ENCODE assay signal across 31 mouse cellular contexts in genomic region chr8:10857874-10858273, GRCm38 (mm10).
DNase-seq lines count a peak whose midpoint lies in the region; ATAC-seq and TF ChIP-seq lines count a peak whose summit lies in the region.
"Had no signal": no experiment of that assay in that cellular context is flagged by ENCODE, and none has a peak within 500 bp of the region (broad histone marks: within the 10 kb centered on the region; RNA-seq: fewer than 3 reads in every experiment).

No protein-coding gene starts in this region.

- peaks cover 36% of the 10 kb centered on the region for H3K4me1 ChIP-seq in liver, postnatal 0 days (ENCODE audit: insufficient read depth)
- 0 out of 2 replicates have a peak, but pooled peaks cover 3% of the 10 kb centered on the region for H3K4me1 ChIP-seq in liver, embryonic 12.5 days
- no peaks in the 10 kb centered on the region for H3K4me1 ChIP-seq in MEL (ENCODE audit: control insufficient read depth in 1 of 2, insufficient read depth in 2 of 2, low read length in 2 of 2)
- H3K4me1 ChIP-seq in hindbrain, embryonic 13.5 days (replicated peaks) = peaks cover 16% of the 10 kb centered on the region
- peaks cover 8% of the 10 kb centered on the region for H3K4me1 ChIP-seq in limb, embryonic 10.5 days
- H3K4me1 ChIP-seq: embryonic facial prominence, embryonic 15.5 days; lung, embryonic 15.5 days; midbrain, embryonic 15.5 days had no signal

- H3K36me3 ChIP-seq in liver, postnatal 0 days (replicated peaks; ENCODE audit: insufficient read depth, low read length) = peaks cover 5% of the 10 kb centered on the region; the same call in 1 of the 2 replicates
- H3K36me3 ChIP-seq in liver, embryonic 12.5 days = no peaks in the 10 kb centered on the region
- no peaks in the 10 kb centered on the region for H3K36me3 ChIP-seq in MEL (ENCODE audit: control insufficient read depth in 1 of 2, insufficient read depth in 2 of 2, low read length in 2 of 2)
- no peaks in the 10 kb centered on the region for H3K36me3 ChIP-seq in splenic B cell, adult 2 months (ENCODE audit: control insufficient read depth, insufficient read depth, low read length, poor library complexity, severe bottlenecking)
- H3K36me3 ChIP-seq in hindbrain, embryonic 13.5 days = no peaks in the 10 kb centered on the region
- no peaks in the 10 kb centered on the region for H3K36me3 ChIP-seq in limb, embryonic 10.5 days
- H3K36me3 ChIP-seq: embryonic facial prominence, embryonic 10.5 days; embryonic facial prominence, embryonic 15.5 days; forebrain, embryonic 12.5 days; heart, embryonic 10.5 days; heart, embryonic 15.5 days; hindbrain, embryonic 15.5 days; liver, embryonic 15.5 days; lung, embryonic 15.5 days; midbrain, embryonic 15.5 days; neural tube, embryonic 12.5 days had no signal

- no peak overlapping the region for H3K9ac ChIP-seq in liver, postnatal 0 days (replicated peaks)
- no peak overlapping the region for H3K9ac ChIP-seq in liver, embryonic 12.5 days
- no peak overlapping the region for H3K9ac ChIP-seq in MEL (ENCODE audit: control insufficient read depth, low read depth, low read length, poor library complexity, severe bottlenecking)
- H3K9ac ChIP-seq in hindbrain, embryonic 13.5 days = no peak overlapping the region
- H3K9ac ChIP-seq: embryonic facial prominence, embryonic 15.5 days; forebrain, embryonic 12.5 days; forebrain, postnatal 0 days; heart, embryonic 15.5 days; hindbrain, embryonic 15.5 days; liver, embryonic 15.5 days; lung, embryonic 15.5 days; midbrain, embryonic 15.5 days; neural tube, embryonic 12.5 days had no signal

- no peak overlapping the region for H3K4me2 ChIP-seq in liver, postnatal 0 days (ENCODE audit: low read depth, low read length)
- no peak overlapping the region for H3K4me2 ChIP-seq in liver, embryonic 12.5 days
- H3K4me2 ChIP-seq in hindbrain, embryonic 13.5 days = no peak overlapping the region
- H3K4me2 ChIP-seq: embryonic facial prominence, embryonic 15.5 days; forebrain, embryonic 12.5 days; heart, embryonic 15.5 days; hindbrain, embryonic 15.5 days; liver, embryonic 15.5 days; lung, embryonic 15.5 days; midbrain, embryonic 15.5 days; neural tube, embryonic 12.5 days had no signal

- no peak for DNase-seq in liver, postnatal 0 days
- peak; percentile 27 for DNase-seq in MEL (ENCODE audit: low read depth, low spot score)
- peak; percentile 50 for DNase-seq in splenic B cell, adult 2 months (ENCODE audit: low read depth, low spot score)
- no peak for DNase-seq in limb, embryonic 10.5 days (ENCODE audit: low spot score)
- DNase-seq: adrenal gland, postnatal 25 days; cerebellum, adult 11-12 months; cerebellum, postnatal 14 days; forebrain, postnatal 0 days; gastrocnemius, postnatal 14 days; heart, adult 11 months; heart, postnatal 36 days; kidney, adult 11 months; kidney, postnatal 36 days; lung, postnatal 4 days; right cerebral cortex, postnatal 4 days; thymus, postnatal 14 days had no signal

- H3K4me3 ChIP-seq in liver, postnatal 0 days (ENCODE audit: low read depth, low read length) = no peak overlapping the region
- no peak overlapping the region for H3K4me3 ChIP-seq in liver, embryonic 12.5 days
- H3K4me3 ChIP-seq in MEL (ENCODE audit: control insufficient read depth in 1 of 2, insufficient read depth in 1 of 2, low read depth in 2 of 2, low read length in 2 of 2) = no peak overlapping the region
- H3K4me3 ChIP-seq in hindbrain, embryonic 13.5 days = no peak overlapping the region
- H3K4me3 ChIP-seq in limb, embryonic 10.5 days = no peak overlapping the region
- H3K4me3 ChIP-seq: embryonic facial prominence, embryonic 10.5 days; embryonic facial prominence, embryonic 15.5 days; forebrain, embryonic 12.5 days; heart, embryonic 10.5 days; heart, embryonic 15.5 days; hindbrain, embryonic 15.5 days; liver, embryonic 15.5 days; lung, embryonic 15.5 days; midbrain, embryonic 15.5 days; myocyte; neural tube, embryonic 12.5 days had no signal

- no peaks in the 10 kb centered on the region for H3K79me2 ChIP-seq in MEL (ENCODE audit: control insufficient read depth, insufficient read depth, low read length, poor library complexity)

- no peak for ATAC-seq in liver, postnatal 0 days
- no peak for ATAC-seq in liver, embryonic 12.5 days
- peak; percentile 96 for ATAC-seq in megakaryocyte, adult 5-6 weeks (ENCODE audit: poor library complexity, severe bottlenecking)
- ATAC-seq in hindbrain, embryonic 13.5 days (ENCODE audit: low FRiP score) = no peak
- ATAC-seq: forebrain, postnatal 0 days; inflammation-experienced regulatory T-cells, adult 6 months had no signal

- no peak for TF ChIP-seq RAD21 in MEL (IDR thresholded peaks at IDR 0.05; ENCODE audit: low read depth, low read length)

- no peak for TF ChIP-seq POLR2A in MEL (IDR thresholded peaks at IDR 0.05; ENCODE audit: control insufficient read depth in 1 of 2, insufficient read depth in 1 of 2, low read depth in 1 of 2, low read length in 2 of 2, poor library complexity in 1 of 2)

- no peak for TF ChIP-seq CTCF in liver, postnatal 0 days (IDR thresholded peaks at IDR 0.05; ENCODE audit: low read depth)
- TF ChIP-seq CTCF in MEL (IDR thresholded peaks at IDR 0.05 in 2 of 3, conservative IDR thresholded peaks at IDR 0.05 in 1 of 3; ENCODE audit: control insufficient read depth in 1 of 3, insufficient read depth in 1 of 3, low read depth in 2 of 3, low read length in 3 of 3, poor library complexity in 1 of 3, severe bottlenecking in 1 of 3) = no peak

- TF ChIP-seq EP300 in liver, postnatal 0 days (IDR thresholded peaks at IDR 0.05; ENCODE audit: low read depth) = no peak
- TF ChIP-seq EP300 in MEL (IDR thresholded peaks at IDR 0.05; ENCODE audit: low read depth in 1 of 2, low read length in 2 of 2) = no peak

- H3K9me3 ChIP-seq in liver, postnatal 0 days (ENCODE audit: low read length) = no peaks in the 10 kb centered on the region
- H3K9me3 ChIP-seq in liver, embryonic 12.5 days (replicated peaks) = no peaks in the 10 kb centered on the region
- H3K9me3 ChIP-seq in MEL (replicated peaks; ENCODE audit: insufficient read depth, low read length) = no peaks in the 10 kb centered on the region
- H3K9me3 ChIP-seq in hindbrain, embryonic 13.5 days = no peaks in the 10 kb centered on the region
- no peaks in the 10 kb centered on the region for H3K9me3 ChIP-seq in limb, embryonic 10.5 days (replicated peaks)
- H3K9me3 ChIP-seq: embryonic facial prominence, embryonic 10.5 days; embryonic facial prominence, embryonic 15.5 days; forebrain, embryonic 12.5 days; heart, embryonic 10.5 days; heart, embryonic 15.5 days; hindbrain, embryonic 15.5 days; liver, embryonic 15.5 days; lung, embryonic 15.5 days; midbrain, embryonic 15.5 days; neural tube, embryonic 12.5 days had no signal

- peak overlapping the region; percentile 86 for H3K27ac ChIP-seq in liver, postnatal 0 days (ENCODE audit: low read depth)
- H3K27ac ChIP-seq in liver, embryonic 12.5 days = no peak overlapping the region
- H3K27ac ChIP-seq in MEL (ENCODE audit: control insufficient read depth, low read depth, low read length) = no peak overlapping the region
- H3K27ac ChIP-seq in hindbrain, embryonic 13.5 days = no peak overlapping the region
- H3K27ac ChIP-seq in limb, embryonic 10.5 days = no peak overlapping the region
- H3K27ac ChIP-seq: embryonic facial prominence, embryonic 10.5 days; embryonic facial prominence, embryonic 15.5 days; forebrain, embryonic 12.5 days; heart, embryonic 15.5 days; hindbrain, embryonic 15.5 days; liver, embryonic 15.5 days; lung, embryonic 15.5 days; midbrain, embryonic 15.5 days; neural tube, embryonic 12.5 days had no signal

- WGBS in liver, postnatal 0 days (ENCODE audit: insufficient replicate concordance) = 53% methylated on average over 3 of the region's 3 CpGs
- WGBS in liver, embryonic 12.5 days (ENCODE audit: insufficient replicate concordance) = 52% methylated on average over 3 of the region's 3 CpGs
- WGBS in hindbrain, embryonic 13.5 days = 92% methylated on average over 3 of the region's 3 CpGs
- WGBS in limb, embryonic 10.5 days = 92% methylated on average over 3 of the region's 3 CpGs

- H3K27me3 ChIP-seq in liver, postnatal 0 days (ENCODE audit: insufficient read depth, low read length) = no peaks in the 10 kb centered on the region
- peaks cover 29% of the 10 kb centered on the region for H3K27me3 ChIP-seq in liver, embryonic 12.5 days (replicated peaks)
- peaks cover 0 to 1% of the 10 kb centered on the region in 2 experiments; a peak in 2 of 4 replicates for H3K27me3 ChIP-seq in MEL (ENCODE audit: control insufficient read depth in 1 of 2, insufficient read depth in 2 of 2, low read length in 2 of 2)
- no peaks in the 10 kb centered on the region for H3K27me3 ChIP-seq in splenic B cell, adult 2 months (ENCODE audit: control insufficient read depth, insufficient read depth, low read length, poor library complexity, severe bottlenecking)
- 0 out of 2 replicates have a peak, but pooled peaks cover 6% of the 10 kb centered on the region for H3K27me3 ChIP-seq in hindbrain, embryonic 13.5 days
- H3K27me3 ChIP-seq in limb, embryonic 10.5 days (ENCODE audit: low read depth, poor library complexity, severe bottlenecking) = peaks cover 23% of the 10 kb centered on the region
- H3K27me3 ChIP-seq: embryonic facial prominence, embryonic 15.5 days; hindbrain, embryonic 15.5 days; liver, embryonic 15.5 days; lung, embryonic 15.5 days; midbrain, embryonic 15.5 days had no signal

TF ChIP-seq in MEL, 35 proteins besides CTCF, POLR2A, EP300 and RAD21:
- TF ChIP-seq MYC (IDR thresholded peaks at IDR 0.05; ENCODE audit: low read depth, low read length) = no peak
- no peak for TF ChIP-seq USF2 (IDR thresholded peaks at IDR 0.05; ENCODE audit: borderline replicate concordance in 1 of 2, insufficient read depth in 1 of 2, low read depth in 1 of 2, low read length in 2 of 2)

Comparison
In these comparisons a context has a peak if more than half of its experiments do, and no peak if none do; other contexts are left out.
1. DNase-seq: peak in MEL (single experiment) and splenic B cell, adult 2 months (single experiment); none in liver, postnatal 0 days (single experiment) and limb, embryonic 10.5 days (single experiment).